Mouse (Mus musculus): ENCODE results near the gene Ccl5.
"Not testable (repeated sequence)": the region's sequence is repeated elsewhere in the genome, so short reads cannot be mapped to it uniquely, and the experiment has no call there.

The Ccl5 gene

DNA sequence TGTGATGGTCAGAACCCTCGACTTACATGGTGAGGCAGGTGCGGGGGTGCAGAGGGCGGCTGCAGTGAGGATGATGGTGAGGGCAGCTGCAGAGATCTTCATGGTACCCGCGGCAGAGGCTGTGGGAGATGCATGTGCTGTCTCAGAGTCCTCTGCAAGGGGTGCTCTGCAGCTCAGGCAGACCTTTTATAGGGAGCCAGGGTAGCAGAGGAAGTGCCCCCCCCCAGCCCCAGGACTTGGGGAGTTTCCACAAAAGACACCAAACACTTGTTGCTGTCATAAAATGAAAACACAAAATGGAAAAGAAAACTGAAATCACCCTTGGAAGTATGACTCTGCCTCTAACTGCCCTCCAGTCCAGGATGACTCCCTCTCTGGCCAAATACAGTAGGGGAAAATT, at the start of gene Ccl5:
Gene Ccl5, minus strand, starts transcription at position 159 of the 400 bp plus-strand sequence.
- no peak for DNase-seq (ENCODE audit: low read depth, low spot score)

DNA sequence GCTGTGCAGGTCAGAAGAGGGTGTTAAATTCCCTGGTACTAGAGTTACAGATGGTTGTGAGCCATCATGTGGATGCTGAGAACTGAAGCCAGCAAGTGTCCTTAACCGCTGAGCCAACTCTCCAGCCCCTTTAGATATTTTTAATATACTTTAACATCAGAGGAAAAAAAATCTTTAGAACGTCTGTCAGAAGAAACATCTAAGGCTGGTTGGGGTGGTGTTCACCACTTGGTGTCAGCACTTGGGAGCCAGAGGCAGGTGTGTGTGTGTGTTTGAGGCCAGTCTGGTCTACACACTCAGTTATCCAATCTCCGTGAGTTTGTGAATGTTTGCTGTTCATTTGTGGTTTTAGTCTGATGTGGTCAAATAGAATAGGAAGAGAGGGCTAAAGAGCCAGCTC, 48.7 kb upstream of the Ccl5 start:
- no peak for DNase-seq (ENCODE audit: low read depth, low spot score)

DNA sequence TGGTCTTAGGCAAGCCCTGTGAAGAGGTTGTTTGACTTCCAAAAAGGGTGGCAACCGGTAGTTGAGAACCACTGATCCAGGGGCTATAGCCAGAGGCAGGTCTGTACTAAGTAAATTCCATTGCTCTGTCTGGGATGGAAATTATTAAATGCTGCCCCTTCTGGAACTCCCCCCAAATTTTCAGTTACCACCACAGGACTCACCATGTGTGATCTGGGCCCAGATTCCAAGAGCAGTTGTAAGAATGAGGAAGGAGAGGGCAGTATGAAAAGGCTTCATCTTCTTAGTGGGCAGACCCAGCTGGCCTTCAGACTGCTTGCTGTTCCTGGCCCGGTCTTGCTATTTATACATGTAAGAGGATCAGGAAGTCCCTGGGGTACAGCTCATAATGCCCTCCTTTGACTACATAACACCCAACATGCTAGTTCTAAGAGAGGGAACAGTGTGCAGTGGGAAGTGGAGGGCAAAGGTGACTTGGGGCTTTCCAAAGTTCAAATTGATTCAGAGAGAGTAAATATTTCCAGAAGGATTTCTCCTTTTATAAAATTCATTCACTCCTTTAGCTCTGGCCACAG, 48.0 kb upstream of the Ccl5 start, which contains the start of gene Ccl9:
Gene Ccl9, minus strand, starts transcription at position 451 of the 575 bp plus-strand sequence.
- no peak for DNase-seq (ENCODE audit: low read depth, low spot score)

DNA sequence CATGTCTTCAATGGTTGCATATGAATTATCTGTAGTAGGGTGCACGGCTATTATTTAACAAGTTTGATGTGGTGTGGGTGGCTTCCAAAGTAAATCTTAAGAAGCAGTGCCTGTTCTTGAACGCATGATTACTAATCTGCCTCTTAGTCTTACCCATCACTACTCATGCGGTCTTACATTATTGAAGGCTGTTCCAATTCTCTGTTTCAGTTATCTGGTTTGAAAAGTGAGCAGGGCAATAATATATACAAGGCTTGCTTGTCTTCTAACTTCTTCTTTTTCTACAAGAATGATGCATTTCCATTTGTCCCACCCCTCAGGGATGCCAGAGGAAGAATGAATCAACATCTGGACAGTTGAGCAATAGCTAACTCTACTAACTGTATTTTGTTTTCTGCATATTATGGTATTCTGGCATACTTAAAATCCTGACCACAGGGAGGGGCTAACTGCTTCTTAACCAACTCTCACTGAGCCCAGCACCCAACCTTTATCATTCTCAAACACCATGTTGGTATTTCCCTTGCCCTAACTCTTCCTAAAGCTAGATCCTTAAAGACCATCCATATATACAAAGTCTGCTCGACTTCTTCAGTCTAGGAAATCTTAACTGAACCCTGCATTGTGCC, 46.7 kb upstream of the Ccl5 start:
- DNase-seq (ENCODE audit: low read depth, low spot score) = no peak

DNA sequence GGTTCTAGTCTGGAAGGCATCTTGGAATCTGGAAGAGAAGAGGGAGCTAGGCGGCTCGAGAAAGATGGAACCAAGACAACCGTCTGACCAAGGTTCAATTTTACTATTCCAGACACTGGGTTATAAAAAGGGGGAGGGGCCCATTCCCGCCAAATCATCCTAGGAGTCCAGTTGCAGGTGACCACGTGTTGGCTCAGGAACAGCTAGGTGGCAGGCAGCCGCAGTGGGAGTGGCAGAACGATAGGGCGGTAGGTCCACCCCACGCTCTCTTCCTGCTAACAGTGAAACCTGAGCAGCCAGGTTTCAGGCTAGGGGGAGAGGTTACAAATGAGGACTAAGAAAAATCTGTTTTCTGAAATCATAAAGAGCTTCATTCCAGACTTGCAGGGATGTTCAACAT, 42.5 kb upstream of the Ccl5 start:
- no peak for DNase-seq (ENCODE audit: low read depth, low spot score)

DNA sequence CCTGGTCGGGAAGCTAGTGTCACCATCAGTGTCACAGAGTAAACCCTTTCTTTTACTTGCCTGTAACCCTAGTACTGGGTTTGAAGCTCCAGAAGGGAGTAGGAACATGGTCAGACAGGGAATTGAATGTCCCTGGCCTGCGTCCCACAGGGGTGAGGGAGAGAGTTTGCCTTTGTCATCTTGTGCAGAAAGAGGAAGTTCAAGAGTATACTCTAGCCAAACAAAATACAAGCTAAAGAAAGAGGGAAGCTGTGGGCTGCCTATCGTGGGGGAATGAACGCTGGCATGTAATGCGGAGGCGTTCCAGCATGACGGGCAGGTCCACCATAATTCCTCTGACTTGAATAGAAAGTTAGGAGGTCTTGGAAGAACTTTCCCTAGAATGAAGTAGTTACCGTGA, 41.9 kb upstream of the Ccl5 start:
- no peak for DNase-seq (ENCODE audit: low read depth, low spot score)

DNA sequence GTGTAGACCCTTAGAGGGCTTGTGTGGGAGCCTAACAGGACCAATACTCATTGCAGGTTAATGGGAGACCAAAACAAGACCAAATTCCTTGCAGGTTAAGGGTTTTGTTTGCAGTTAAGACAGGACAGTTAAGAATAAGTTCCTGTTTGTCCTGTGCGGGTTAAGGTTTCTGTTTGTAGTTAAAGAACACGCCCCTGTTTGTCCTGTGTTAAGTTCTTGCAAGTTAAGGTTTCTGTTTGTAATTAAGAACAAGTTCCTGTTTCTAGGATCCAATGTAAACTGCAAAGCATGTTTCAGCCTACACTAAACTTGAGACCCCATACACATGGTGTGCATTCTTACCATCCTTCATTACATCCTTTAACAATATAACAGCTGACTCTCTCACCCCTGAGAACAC, 39.9 kb upstream of the Ccl5 start:
- no peak for DNase-seq (ENCODE audit: low read depth, low spot score)

DNA sequence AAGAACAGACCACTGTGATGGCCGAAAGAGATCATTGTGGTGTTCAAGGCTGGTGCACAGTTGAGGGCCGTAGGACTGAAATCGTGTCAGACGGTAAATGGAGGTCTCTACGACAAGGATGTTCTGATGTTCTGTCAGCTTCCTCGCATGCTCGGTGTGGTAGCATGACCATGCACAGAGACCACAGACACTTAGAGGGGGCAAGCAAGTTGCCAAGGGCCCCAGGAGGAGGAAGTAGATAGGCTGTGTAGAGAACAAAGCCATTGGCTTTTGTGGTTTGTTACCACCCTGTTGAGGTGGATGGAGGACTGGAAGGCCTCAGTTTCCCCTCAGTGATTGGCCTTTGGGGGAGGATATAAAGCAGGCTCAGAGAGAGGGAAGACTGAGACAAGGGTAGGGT, 38.9 kb upstream of the Ccl5 start:
- no peak for DNase-seq (ENCODE audit: low read depth, low spot score)

DNA sequence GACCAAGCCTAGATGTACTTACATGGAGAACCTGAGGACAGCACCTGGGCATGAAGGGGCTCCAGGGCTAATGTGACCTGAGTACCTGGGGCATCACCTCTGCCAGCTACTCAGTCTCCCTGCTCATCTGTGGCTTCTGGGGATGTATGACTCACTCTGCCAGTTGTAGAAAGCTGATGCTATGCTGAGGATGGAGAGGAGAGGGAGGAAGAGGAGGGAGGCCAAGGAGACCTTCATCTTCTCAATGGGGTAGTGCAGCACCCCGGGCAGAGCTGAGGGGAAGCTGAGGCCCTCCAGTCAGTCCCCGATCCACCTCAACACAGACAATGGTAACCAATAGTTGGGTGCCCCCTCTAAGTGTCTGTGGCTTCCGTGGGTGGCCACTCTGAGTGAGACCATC, 38.5 kb upstream of the Ccl5 start:
- DNase-seq (ENCODE audit: low read depth, low spot score) = no peak

DNA sequence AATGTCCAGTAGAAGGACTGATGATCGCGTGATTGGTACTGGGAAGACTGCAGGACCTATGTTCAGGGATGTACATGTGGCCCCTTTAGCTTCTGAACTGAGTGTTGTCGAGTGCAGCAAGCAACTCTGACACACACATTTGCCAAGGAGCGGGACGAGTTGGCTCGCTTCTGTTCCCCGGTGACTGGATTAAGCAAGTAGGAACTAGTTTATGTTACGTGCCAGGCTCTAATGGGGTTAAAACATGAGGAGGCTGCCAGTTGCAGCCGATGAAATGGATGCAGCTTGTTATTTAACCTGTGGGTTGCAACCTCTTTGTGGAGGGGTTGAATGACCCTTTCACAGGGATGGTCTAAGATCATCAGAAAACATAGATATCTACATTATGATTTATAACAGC, 37.7 kb upstream of the Ccl5 start:
- no peak for DNase-seq (ENCODE audit: low read depth, low spot score)

DNA sequence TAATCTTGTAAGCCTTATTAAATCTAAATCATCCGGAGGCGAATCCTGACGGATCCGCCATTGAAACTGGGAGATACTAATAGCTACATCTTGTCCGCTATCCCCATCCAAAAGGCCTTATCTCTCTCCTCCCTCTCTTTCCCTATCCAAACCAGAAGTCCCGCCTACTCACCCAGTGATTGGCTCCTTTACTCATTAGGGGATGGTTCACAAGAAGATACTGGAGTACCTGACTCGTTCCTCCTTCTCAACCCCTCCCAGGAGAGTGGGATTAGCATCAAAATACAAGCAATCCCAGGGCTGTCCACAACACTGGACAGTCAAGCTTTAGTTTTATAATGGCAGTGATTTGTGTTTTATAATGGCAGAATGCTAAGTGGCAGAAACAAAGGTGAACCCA, 37.0 kb upstream of the Ccl5 start:
- DNase-seq (ENCODE audit: low read depth, low spot score) = no peak

DNA sequence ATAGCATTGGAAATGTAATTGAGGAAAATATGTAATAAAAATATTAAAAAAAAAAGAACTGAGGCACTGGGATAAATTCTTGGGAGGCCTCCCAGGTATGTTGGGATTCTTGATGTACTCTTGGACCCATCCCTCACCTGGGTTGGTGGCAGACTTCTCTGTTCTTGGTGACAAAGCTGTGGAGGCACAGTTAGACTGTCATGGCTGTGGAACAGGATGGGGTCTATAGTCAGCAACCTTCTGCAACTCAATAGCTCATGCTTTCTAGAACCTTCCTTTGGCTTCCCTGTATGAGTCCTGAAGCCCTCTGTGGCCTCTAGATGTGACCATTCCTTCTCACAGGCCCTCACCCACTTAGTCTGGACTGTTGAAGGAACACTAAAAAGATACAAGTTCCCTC, 36.3 kb upstream of the Ccl5 start:
- no peak for DNase-seq (ENCODE audit: low read depth, low spot score)

DNA sequence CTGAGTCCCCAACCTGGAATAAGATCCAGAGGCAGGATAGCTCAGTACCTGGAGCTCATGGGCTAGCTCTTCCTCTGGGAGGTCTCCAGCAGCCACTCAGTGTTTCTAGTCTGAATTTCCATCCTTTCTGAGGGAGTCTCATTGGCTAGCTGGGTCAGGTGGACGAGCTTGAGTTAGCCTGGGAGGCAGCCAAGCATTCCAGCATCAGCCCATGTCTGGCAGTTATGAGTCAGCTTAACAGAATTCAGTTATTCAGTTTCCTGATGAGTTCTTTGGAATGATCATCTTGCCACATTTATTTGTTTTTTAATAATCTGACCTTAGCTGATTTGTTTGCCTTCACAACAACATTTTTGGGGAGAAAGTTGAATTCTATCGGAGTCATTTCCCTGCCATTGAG, 33.4 kb upstream of the Ccl5 start:
- no peak for DNase-seq (ENCODE audit: low read depth, low spot score)

DNA sequence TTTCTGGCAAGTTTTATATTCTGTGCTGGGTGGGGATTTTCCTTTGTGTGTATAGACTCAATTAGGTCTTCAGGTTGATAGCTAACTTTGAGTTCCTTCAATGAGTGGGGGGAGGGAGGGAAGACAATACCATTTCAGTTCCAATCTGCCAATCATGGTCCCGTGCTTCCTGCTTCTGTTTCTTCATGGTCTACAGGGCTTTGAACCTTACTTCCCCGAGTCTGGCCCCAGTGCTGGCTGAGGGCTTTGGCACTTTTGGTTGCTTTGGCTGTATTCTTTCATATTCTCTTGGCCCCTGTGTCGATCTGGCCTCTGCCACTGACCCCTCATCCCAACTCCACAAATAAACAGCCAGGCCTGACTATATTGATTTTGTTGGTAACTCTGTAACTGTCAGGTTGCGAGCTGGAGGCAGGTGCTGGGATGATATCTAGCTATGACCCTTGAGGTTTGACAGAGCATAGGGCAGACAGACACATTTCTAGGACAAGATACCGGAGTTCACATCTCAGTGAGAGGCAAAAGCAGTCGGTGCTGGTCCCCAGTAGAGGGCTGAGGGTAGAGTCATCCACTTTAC, 32.1 kb upstream of the Ccl5 start:
- DNase-seq (ENCODE audit: low read depth, low spot score) = no peak

DNA sequence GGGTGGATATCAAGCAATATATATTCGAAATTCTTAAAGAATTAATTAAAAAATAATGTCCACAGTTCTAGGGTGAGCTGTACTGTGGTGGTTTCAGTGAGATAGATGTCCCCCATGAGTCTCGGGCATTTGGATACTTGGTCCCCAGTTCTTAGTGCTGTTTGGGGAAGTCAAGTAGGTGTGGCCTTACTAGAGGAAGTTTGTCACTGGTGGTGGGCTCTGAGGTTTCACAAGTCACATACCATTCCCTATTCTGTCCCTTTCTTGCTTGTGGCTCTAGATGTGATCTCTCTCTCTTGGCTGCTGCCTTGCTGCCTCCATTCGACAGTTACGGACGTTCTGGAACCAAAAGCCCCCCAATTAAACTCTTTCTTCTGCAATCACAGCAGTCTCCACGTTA, 30.1 kb upstream of the Ccl5 start:
- no peak for DNase-seq (ENCODE audit: low read depth, low spot score)

DNA sequence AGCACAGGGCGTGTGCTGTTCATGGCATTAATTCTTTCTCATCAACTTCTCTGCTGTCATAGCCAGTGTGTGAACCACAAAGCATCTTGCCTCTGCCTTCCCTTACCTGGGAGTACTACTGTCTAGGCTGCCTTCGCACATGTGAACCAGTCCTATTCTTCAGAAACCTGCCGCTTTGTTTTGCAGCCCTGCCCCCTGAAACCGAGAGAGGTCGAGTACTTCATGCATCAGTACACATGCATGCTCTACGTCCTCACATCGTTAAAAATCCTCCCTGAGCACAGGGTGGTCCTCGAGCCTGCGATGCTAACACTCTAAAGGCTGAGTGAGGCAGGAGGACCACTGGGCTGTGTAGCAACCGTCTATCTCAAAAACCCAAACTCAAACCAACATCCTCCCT, 26.8 kb upstream of the Ccl5 start:
- DNase-seq (ENCODE audit: low read depth, low spot score) = no peak

DNA sequence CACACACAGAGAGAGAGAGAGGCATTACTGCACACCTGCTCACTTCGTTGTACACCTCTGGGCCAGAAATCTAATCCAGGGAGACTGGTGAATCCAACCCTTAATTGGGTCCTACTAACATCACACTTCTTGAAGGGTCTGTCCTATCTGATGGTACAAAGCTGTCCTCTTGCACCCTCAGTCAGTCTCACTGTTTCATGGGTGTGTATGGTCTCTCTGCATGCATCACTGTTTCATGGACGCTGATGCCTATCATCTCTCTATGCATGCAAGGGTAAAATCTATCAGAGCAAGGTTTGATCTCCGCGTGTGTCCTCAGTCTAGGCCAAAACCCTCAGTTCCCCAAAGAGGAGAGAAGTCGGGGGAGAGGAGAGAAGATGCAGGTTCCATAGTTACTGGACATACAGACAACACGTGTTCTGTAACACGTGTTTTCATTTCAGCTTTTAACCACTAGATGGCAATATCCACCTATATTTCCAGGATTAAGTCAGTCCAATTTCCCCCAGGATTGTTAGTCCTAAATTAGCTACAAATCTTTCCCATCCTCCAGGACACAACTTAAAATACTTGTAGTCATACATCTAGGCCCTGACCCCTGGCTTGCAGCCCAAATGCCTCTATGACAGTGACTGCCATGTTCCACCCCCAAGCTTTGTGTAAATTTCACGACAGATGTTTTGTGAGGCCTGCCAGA, 25.9 kb upstream of the Ccl5 start:
- peak; percentile 59 for DNase-seq (ENCODE audit: low read depth, low spot score)

DNA sequence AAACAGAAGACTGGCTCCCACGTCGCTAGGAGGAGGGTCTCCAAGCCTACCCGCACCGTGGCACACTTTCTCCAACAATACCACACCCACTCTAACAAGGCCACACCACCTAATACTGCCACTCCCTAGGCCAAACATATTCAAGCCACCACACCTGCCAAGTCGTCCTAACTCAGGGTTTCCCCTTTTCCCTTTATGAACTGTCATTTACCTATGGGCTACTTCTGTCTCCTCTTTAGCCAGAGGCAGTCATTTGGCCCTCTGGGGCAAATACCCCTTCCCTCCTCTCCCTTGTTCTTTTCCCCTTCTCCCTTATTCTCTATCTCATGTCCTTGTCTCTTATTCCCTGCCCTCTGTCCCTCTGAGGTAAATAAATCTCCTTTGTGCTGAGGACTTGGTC, 21.4 kb upstream of the Ccl5 start:
- DNase-seq (ENCODE audit: low read depth, low spot score) = no peak

DNA sequence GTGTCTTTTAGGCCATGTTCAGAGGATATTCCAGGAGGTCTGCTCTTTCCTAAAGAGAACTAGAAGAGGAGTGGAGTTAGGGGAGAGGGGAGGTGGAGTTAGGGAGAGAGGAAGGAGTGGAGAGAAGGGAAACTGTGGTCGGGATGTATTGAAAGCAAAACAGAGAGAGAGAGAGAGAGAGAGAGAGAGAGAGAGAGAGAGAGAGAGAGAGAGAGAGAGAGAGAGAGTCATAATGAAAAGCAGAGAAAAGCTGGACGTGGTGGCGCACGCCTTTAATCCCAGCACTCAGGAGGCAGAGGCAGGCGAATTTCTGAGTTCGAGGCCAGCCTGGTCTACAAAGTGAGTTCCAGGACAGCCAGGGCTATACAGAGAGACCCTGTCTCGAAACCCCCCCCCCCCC, 20.7 kb upstream of the Ccl5 start:
- DNase-seq (ENCODE audit: low read depth, low spot score) = not testable (repeated sequence)

DNA sequence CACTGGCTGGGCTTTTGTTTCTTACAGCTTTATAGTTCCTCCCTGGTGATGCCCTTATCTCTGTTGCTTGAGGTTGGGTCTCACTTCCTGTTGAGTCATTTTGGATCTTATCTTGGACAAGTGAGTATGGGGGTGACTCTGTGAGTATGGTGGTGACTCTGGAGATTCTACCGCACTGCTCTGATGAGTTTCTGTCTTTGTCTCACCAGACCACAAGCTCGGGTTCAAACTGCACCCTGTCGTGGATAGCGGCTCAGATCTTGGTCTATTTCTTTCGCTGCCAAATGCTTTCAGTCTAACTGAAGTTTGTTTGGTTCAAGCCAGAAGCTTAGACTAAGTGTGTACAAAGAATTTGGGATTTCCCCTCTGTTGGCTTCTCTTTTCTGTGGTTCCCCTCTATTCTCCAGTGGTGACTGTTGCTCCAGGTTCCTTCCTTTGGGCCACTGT, 19.9 kb upstream of the Ccl5 start:
- DNase-seq (ENCODE audit: low read depth, low spot score) = no peak

DNA sequence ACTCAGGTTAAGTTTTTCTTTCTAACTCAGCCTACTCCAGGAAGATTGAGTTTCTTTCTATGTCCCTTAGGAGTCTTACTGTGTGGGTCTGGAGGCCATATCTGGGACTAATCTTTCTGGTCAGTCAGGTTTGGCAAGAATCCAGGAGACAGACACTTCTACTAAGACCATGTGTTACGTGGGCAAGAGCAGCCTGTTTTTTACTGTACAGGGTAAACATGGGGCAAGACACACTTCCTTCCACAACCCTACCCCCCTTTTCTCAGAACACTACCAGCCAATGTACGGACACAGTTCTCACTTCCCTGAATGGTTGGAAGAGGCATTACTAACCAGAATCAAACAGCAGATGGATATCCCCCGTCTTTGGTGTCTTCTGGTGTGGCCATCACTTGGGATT, 13.9 kb upstream of the Ccl5 start:
- DNase-seq (ENCODE audit: low read depth, low spot score) = no peak

DNA sequence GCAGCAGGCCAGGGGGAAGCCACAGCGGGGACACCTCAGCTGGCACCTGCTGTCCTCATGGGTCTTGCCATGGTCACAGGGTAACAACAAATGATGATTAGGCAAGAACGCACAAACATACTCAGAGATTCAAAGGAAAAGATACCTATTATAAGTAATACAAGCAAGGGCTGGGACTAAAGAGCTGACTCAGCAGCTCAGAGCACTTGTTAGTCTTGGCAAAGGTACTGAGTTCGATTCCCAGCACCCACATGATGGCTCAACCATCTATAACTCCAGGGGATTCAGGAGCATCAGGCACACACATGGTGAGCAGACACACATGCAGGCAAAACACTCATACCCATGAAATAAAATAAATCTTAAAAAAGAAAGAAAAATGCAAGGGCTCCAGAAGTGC, 11.1 kb upstream of the Ccl5 start:
- no peak for DNase-seq (ENCODE audit: low read depth, low spot score)

DNA sequence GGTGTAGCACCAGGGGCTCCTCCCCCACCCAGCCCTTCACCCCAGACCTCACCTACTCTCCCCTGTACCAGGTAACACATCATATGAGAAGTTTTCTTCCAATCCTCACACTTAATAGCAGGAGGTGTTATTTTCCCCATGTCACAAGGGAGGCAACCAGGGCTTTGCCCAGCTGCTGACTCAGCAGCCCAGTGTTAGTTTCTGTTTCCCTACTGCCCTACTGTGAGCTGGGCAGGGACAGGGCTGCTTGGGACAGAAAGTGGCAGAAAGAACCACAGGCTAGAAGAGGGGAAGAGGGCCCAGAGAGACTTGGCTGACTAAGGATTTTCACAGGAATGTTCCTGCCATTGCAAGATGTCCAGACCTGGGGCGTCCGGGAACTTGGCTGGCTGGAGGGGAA, 10.6 kb upstream of the Ccl5 start:
- no peak for DNase-seq (ENCODE audit: low read depth, low spot score)

Data from retina, adult 2 months (tissue).